Mouse (Mus musculus): ENCODE measurements around the gene Ankrd65. TPM values are rescaled to one million over a fixed set of nuclear protein-coding genes. Genes with fewer than 3 reads are reported as not detected.

The Ankrd65 gene
- polyA plus RNA-seq, 1 experiment from 2014 or later, result 0.69 TPM

GRCm38 (mm10) chr4:155847591-155848352 is 57.5 kb downstream of the Ankrd65 start:
- H3K9me3 ChIP-seq (ENCODE audit: control insufficient read depth, low read length), result no peaks in the 10 kb centered on the region
- peak overlapping the region; percentile 91 for H3K4me3 ChIP-seq (ENCODE audit: low read length)
- peak; percentile 51; the same call in 1 of the 2 replicates for ATAC-seq (ENCODE audit: low read depth)
- H3K27ac ChIP-seq (ENCODE audit: low read length), result peak overlapping the region; percentile 63
- peak overlapping the region; percentile 72 for H3K4me2 ChIP-seq (ENCODE audit: low read depth, low read length)
- H3K36me3 ChIP-seq (ENCODE audit: control insufficient read depth, insufficient read depth, low read length), result peaks cover 3% of the 10 kb centered on the region
- WGBS, result 2% methylated on average over 66 of the region's 69 CpGs
- peak overlapping the region; percentile 91 for H3K9ac ChIP-seq (ENCODE audit: low read length)
- H3K27me3 ChIP-seq (ENCODE audit: control insufficient read depth, insufficient read depth, low read depth, low read length), result no peaks in the 10 kb centered on the region
- peaks cover 19% of the 10 kb centered on the region for H3K4me1 ChIP-seq (replicated peaks; ENCODE audit: control insufficient read depth, insufficient read depth, low read length)

GRCm38 (mm10) chr4:155848434-155849095 is 58.3 kb downstream of the Ankrd65 start:
- WGBS, result 56% methylated on average over 7 of the region's 7 CpGs

More at GRCm38 (mm10) chr4:155848434-155849095, 58.3 kb downstream of the Ankrd65 start:
- Histone ChIP-seq H3K4me2 (ENCODE audit: low read depth, low read length) (peak overlapping the region; percentile 72), H3K4me3 (ENCODE audit: low read length) (peak overlapping the region; percentile 91), H3K27ac (ENCODE audit: low read length) (no peak overlapping the region), H3K36me3 (ENCODE audit: control insufficient read depth, insufficient read depth, low read length) (peaks cover 2% of the 10 kb centered on the region; the same call in 1 of the 2 replicates), H3K9ac (ENCODE audit: low read length) (peak overlapping the region; percentile 91), H3K9me3 (ENCODE audit: control insufficient read depth, low read length) (no peaks in the 10 kb centered on the region), H3K4me1 (replicated peaks; ENCODE audit: control insufficient read depth, insufficient read depth, low read length) (peaks cover 19% of the 10 kb centered on the region), H3K27me3 (ENCODE audit: control insufficient read depth, insufficient read depth, low read depth, low read length) (no peaks in the 10 kb centered on the region)
- ATAC-seq (ENCODE audit: low read depth), result no peak

Small RNA genes lying within 50 kb of the gene (microRNA-seq; reads per million reads assigned to microRNA genes)
- gene Gm27743, result not detected

Other genes with a start within 250 kb of the Ankrd65 start
- 71.9 and 76.3 TPM in 2 replicates for gene Nadk, start 228.1 kb upstream of the Ankrd65 start, polyA plus RNA-seq (2015; fragmentation: Nextera tagmentation; extraction: Ambion mirVana)
- gene Slc35e2, start 189.0 kb upstream of the Ankrd65 start, polyA plus RNA-seq (2015; fragmentation: Nextera tagmentation; extraction: Ambion mirVana), result 5.9 and 6.5 TPM in 2 replicates
- gene Cdk11b, start 165.6 kb upstream of the Ankrd65 start, polyA plus RNA-seq (2015; fragmentation: Nextera tagmentation; extraction: Ambion mirVana), result 51.8 and 54.6 TPM in 2 replicates
- gene Gm10563, start 145.0 kb upstream of the Ankrd65 start, polyA plus RNA-seq (2015; fragmentation: Nextera tagmentation; extraction: Ambion mirVana), result not detected in 2 replicates
- 43.3 and 47.2 TPM in 2 replicates for gene Mmp23, start 137.1 kb upstream of the Ankrd65 start, polyA plus RNA-seq (2015; fragmentation: Nextera tagmentation; extraction: Ambion mirVana)
- 27.8 and 31.9 TPM in 2 replicates for gene Mib2, start 121.2 kb upstream of the Ankrd65 start, polyA plus RNA-seq (2015; fragmentation: Nextera tagmentation; extraction: Ambion mirVana)
- gene Fndc10, start 96.1 kb upstream of the Ankrd65 start, polyA plus RNA-seq (2015; fragmentation: Nextera tagmentation; extraction: Ambion mirVana), result 1.3 and 1.4 TPM in 2 replicates
- gene Ssu72, start 85.6 kb upstream of the Ankrd65 start, polyA plus RNA-seq (2015; fragmentation: Nextera tagmentation; extraction: Ambion mirVana), result 139 and 148 TPM in 2 replicates
- 0.15 and 0.29 TPM in 2 replicates for gene Tmem240, start 55.6 kb upstream of the Ankrd65 start, polyA plus RNA-seq (2015; fragmentation: Nextera tagmentation; extraction: Ambion mirVana)
- gene Atad3a, start 29.3 kb upstream of the Ankrd65 start, polyA plus RNA-seq (2015; fragmentation: Nextera tagmentation; extraction: Ambion mirVana), result 68.4 and 73.3 TPM in 2 replicates
- 7.5 and 8.6 TPM in 2 replicates for gene Vwa1, start 15.7 kb upstream of the Ankrd65 start, polyA plus RNA-seq (2015; fragmentation: Nextera tagmentation; extraction: Ambion mirVana)
- gene Tmem88b, start 4.6 kb upstream of the Ankrd65 start, polyA plus RNA-seq (2015; fragmentation: Nextera tagmentation; extraction: Ambion mirVana), result 0.15 and 0.21 TPM in 2 replicates
- gene Mrpl20, start 12.4 kb downstream of the Ankrd65 start, polyA plus RNA-seq (2015; fragmentation: Nextera tagmentation; extraction: Ambion mirVana), result 177 and 194 TPM in 2 replicates
- gene Ccnl2, start 22.1 kb downstream of the Ankrd65 start, polyA plus RNA-seq (2015; fragmentation: Nextera tagmentation; extraction: Ambion mirVana), result 179 and 185 TPM in 2 replicates
- gene Aurkaip1, start 40.8 kb downstream of the Ankrd65 start, polyA plus RNA-seq (2015; fragmentation: Nextera tagmentation; extraction: Ambion mirVana), result 141 and 146 TPM in 2 replicates
- 246 and 255 TPM in 2 replicates for gene Mxra8, start 49.2 kb downstream of the Ankrd65 start, polyA plus RNA-seq (2015; fragmentation: Nextera tagmentation; extraction: Ambion mirVana)
- 4.5 and 6.0 TPM in 2 replicates for gene Dvl1, start 57.0 kb downstream of the Ankrd65 start, polyA plus RNA-seq (2015; fragmentation: Nextera tagmentation; extraction: Ambion mirVana)
- gene Tas1r3, start 72.9 kb downstream of the Ankrd65 start, polyA plus RNA-seq (2015; fragmentation: Nextera tagmentation; extraction: Ambion mirVana), result 0.24 and 0.30 TPM in 2 replicates
- gene Cptp, start 79.0 kb downstream of the Ankrd65 start, polyA plus RNA-seq (2015; fragmentation: Nextera tagmentation; extraction: Ambion mirVana), result 15.6 and 16.4 TPM in 2 replicates
- 74.2 and 75.8 TPM in 2 replicates for gene Ints11, start 79.1 kb downstream of the Ankrd65 start, polyA plus RNA-seq (2015; fragmentation: Nextera tagmentation; extraction: Ambion mirVana)
- gene Pusl1, start 101.3 kb downstream of the Ankrd65 start, polyA plus RNA-seq (2015; fragmentation: Nextera tagmentation; extraction: Ambion mirVana), result 39.7 and 43.2 TPM in 2 replicates
- gene Acap3, start 101.4 kb downstream of the Ankrd65 start, polyA plus RNA-seq (2015; fragmentation: Nextera tagmentation; extraction: Ambion mirVana), result 17.5 and 20.0 TPM in 2 replicates
- 77.2 and 86.4 TPM in 2 replicates for gene Ube2j2, start 153.4 kb downstream of the Ankrd65 start, polyA plus RNA-seq (2015; fragmentation: Nextera tagmentation; extraction: Ambion mirVana)
- gene C1qtnf12, start 171.9 kb downstream of the Ankrd65 start, polyA plus RNA-seq (2015; fragmentation: Nextera tagmentation; extraction: Ambion mirVana), result 37.2 and 39.3 TPM in 2 replicates
- gene B3galt6, start 202.2 kb downstream of the Ankrd65 start, polyA plus RNA-seq (2015; fragmentation: Nextera tagmentation; extraction: Ambion mirVana), result 12.2 and 12.8 TPM in 2 replicates
- 156 and 162 TPM in 2 replicates for gene Sdf4, start 202.4 kb downstream of the Ankrd65 start, polyA plus RNA-seq (2015; fragmentation: Nextera tagmentation; extraction: Ambion mirVana)
- gene Tnfrsf4, start 223.4 kb downstream of the Ankrd65 start, polyA plus RNA-seq (2015; fragmentation: Nextera tagmentation; extraction: Ambion mirVana), result 1.1 and 2.4 TPM in 2 replicates
- gene Tnfrsf18, start 235.7 kb downstream of the Ankrd65 start, polyA plus RNA-seq (2015; fragmentation: Nextera tagmentation; extraction: Ambion mirVana), result 1.5 and 2.3 TPM in 2 replicates

Data from lung, embryonic 16.5 days (tissue).